Mouse (Mus musculus) testis, adult 2 months (tissue): ENCODE data around the gene AK157302. TPM values are rescaled to one million over a fixed set of nuclear protein-coding genes. Genes with fewer than 3 reads are reported as not detected.

Experiments used
- H3K27ac ChIP-seq: fragments of 200-500 bp; 2 replicates; pipeline ENCODE4 v1.5.1; 2012; ENCODE audit warnings: low read depth, low read length; ENCODE audit not compliant: control insufficient read depth, insufficient read depth
- H3K27me3 ChIP-seq: fragments of 200-500 bp; 2 replicates; pipeline ENCODE4 v1.6.1; 2012; ENCODE audit warnings: mild to moderate bottlenecking, low read length, moderate library complexity; ENCODE audit not compliant: control insufficient read depth, insufficient read depth
- H3K36me3 ChIP-seq: fragments of 200-500 bp; 2 replicates; pipeline ENCODE4 v1.6.1; 2012; ENCODE audit warnings: mild to moderate bottlenecking, low read length; ENCODE audit not compliant: control insufficient read depth, insufficient read depth
- H3K4me1 ChIP-seq: fragments of 200-500 bp; 2 replicates; pipeline ENCODE4 v1.6.1; 2012; ENCODE audit warnings: low read length; ENCODE audit not compliant: control insufficient read depth, insufficient read depth
- H3K4me3 ChIP-seq: fragments of 200-500 bp; 2 replicates; pipeline ENCODE4 v1.5.1; 2012; ENCODE audit warnings: low read depth, mild to moderate bottlenecking, low read length, moderate library complexity, mixed read lengths; ENCODE audit not compliant: control insufficient read depth
- CTCF ChIP-seq: fragments of 200-500 bp; IDR thresholded peaks from 2 replicates; pipeline ENCODE4 v1.5.1; 2012; ENCODE audit warnings: low read depth, mild to moderate bottlenecking, inconsistent platforms, low read length, moderate library complexity; ENCODE audit not compliant: control insufficient read depth, insufficient read depth, insufficient replicate concordance
- POLR2A ChIP-seq: fragments of 200-500 bp; IDR thresholded peaks from 2 replicates; pipeline ENCODE4 v1.6.1; 2012; ENCODE audit warnings: low read depth, mild to moderate bottlenecking, inconsistent platforms, low read length, moderate library complexity; ENCODE audit not compliant: control insufficient read depth
- polyA plus RNA-seq: library from polyadenylated mRNA; depleted of rRNA; stranded (reverse); fragments of >200 nt; gene quantifications from 2 replicates; pipeline ENCODE4 v1.2.3, GENCODE M21; 2012; rRNA removed

Gene AK157302
- polyA plus RNA-seq, 1 experiment = 3.2 TPM

- Histone ChIP-seq H3K27me3 (no peaks in the 10 kb centered on the region), H3K4me1 (peaks cover 2% of the 10 kb centered on the region; the same call in 1 of the 2 replicates), H3K4me3 (no peak overlapping the region), H3K27ac (no peak overlapping the region), H3K36me3 (no peaks in the 10 kb centered on the region)
- no peak for TF ChIP-seq CTCF
- no peak for TF ChIP-seq POLR2A
These were observed 7.3 kb downstream of the AK157302 start for GRCm38 (mm10) chr13:21502296-21502695.

- Histone ChIP-seq H3K27me3 (no peaks in the 10 kb centered on the region), H3K4me1 (no peaks in the 10 kb centered on the region; the same call in 1 of the 2 replicates), H3K27ac (peak overlapping the region; percentile 98), H3K4me3 (peak overlapping the region; percentile 96), H3K36me3 (no peaks in the 10 kb centered on the region)
- TF ChIP-seq CTCF (no peak), POLR2A (peak; percentile 74; the same call in 1 of the 2 replicates)
These were observed 11.2 kb downstream of the AK157302 start for GRCm38 (mm10) chr13:21506221-21506649.

GRCm38 (mm10) chr13:21530136-21530535 is 35.1 kb downstream of the AK157302 start:
- no peaks in the 10 kb centered on the region for H3K36me3 ChIP-seq
- no peak overlapping the region for H3K4me3 ChIP-seq
- no peaks in the 10 kb centered on the region for H3K27me3 ChIP-seq
- H3K4me1 ChIP-seq = peaks cover 4% of the 10 kb centered on the region; the same call in 1 of the 2 replicates
- no peak for TF ChIP-seq CTCF
- TF ChIP-seq POLR2A = no peak
- no peak overlapping the region for H3K27ac ChIP-seq

DNA sequence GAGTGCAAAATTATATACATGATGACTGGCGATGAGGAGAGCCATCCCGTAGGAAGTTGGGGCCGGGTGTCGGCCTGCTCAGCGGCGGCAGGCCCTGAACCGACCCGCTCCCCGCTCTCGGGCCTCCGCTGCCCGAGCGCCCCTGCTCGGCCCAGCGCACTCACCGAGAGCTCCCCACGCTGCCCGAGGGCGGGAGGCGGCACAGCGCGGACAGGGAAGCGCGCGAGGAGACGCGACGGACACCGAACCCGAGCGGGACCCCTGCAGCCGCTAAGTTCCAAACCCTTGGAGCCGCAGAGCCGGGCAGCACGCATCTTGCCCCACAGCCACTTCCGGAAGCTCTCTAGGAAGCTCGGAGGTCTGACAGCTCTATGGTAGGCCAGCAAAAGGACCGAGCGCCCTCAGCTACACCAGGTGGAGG is 35.8 kb downstream of the AK157302 start, which contains the start of gene Zkscan8:
TSS of gene Zkscan8 (minus strand) at position 340 of the 421 bp plus-strand sequence.
- Histone ChIP-seq H3K4me1 (peaks cover 4% of the 10 kb centered on the region; the same call in 1 of the 2 replicates), H3K27me3 (no peaks in the 10 kb centered on the region), H3K27ac (peak within 1 kb of the TSS; percentile 94), H3K36me3 (no peaks in the 10 kb centered on the region), H3K4me3 (peak within 1 kb of the TSS; percentile 99)
- TF ChIP-seq POLR2A (peak; percentile 76), CTCF (no peak)

GRCm38 (mm10) chr13:21542708-21543107 is 47.7 kb downstream of the AK157302 start, which contains the start of gene Olfr1366:
Olfr1366 (minus strand) TSS chr13:21542808.
- TF ChIP-seq CTCF (no peak), POLR2A (no peak)
- H3K4me1 ChIP-seq = no peaks in the 10 kb centered on the region
- H3K4me3 ChIP-seq = no peak within 1 kb of the TSS
- H3K36me3 ChIP-seq = no peaks in the 10 kb centered on the region
- no peaks in the 10 kb centered on the region for H3K27me3 ChIP-seq
- no peak within 1 kb of the TSS for H3K27ac ChIP-seq

Other genes with a start within 250 kb of the AK157302 start
- 0.63 TPM in 1 of 2 replicates, not detected in the other for gene Gpx5, start 202.5 kb upstream of the AK157302 start, polyA plus RNA-seq
- gene Gpx6, start 183.1 kb upstream of the AK157302 start, polyA plus RNA-seq = 73.9 and 120 TPM in 2 replicates
- gene Olfr1367, start 148.3 kb upstream of the AK157302 start, polyA plus RNA-seq = not detected in 2 replicates
- gene Zscan12, start 132.4 kb upstream of the AK157302 start, polyA plus RNA-seq = 14.6 and 15.3 TPM in 2 replicates
- gene Zkscan3, start 92.5 kb upstream of the AK157302 start, polyA plus RNA-seq = 9.3 and 10.2 TPM in 2 replicates
- 5.2 and 5.5 TPM in 2 replicates for gene Pgbd1, start 54.2 kb upstream of the AK157302 start, polyA plus RNA-seq
- 4.9 and 5.2 TPM in 2 replicates for gene Zscan26, start 41.5 kb upstream of the AK157302 start, polyA plus RNA-seq
- gene Nkapl, start 26.7 kb upstream of the AK157302 start, polyA plus RNA-seq = 32.4 and 38.1 TPM in 2 replicates
- gene Zkscan4, start 16.3 kb upstream of the AK157302 start, polyA plus RNA-seq = 0.18 and 0.23 TPM in 2 replicates
- not detected in 2 replicates for gene Gm10065, start 15.8 kb upstream of the AK157302 start, polyA plus RNA-seq
- 6.4 and 6.6 TPM in 2 replicates for gene Gm11273, start 6.2 kb downstream of the AK157302 start, polyA plus RNA-seq
- 1.3 and 1.7 TPM in 2 replicates for gene Zkscan8, start 35.9 kb downstream of the AK157302 start, polyA plus RNA-seq
- not detected in 2 replicates for gene Olfr1366, start 47.6 kb downstream of the AK157302 start, polyA plus RNA-seq
- not detected in 2 replicates for gene Olfr1535, start 64.7 kb downstream of the AK157302 start, polyA plus RNA-seq
- not detected in 2 replicates for gene Olfr1364, start 86.5 kb downstream of the AK157302 start, polyA plus RNA-seq
- gene Olfr1362, start 118.8 kb downstream of the AK157302 start, polyA plus RNA-seq = not detected in 2 replicates
- gene Olfr11, start 147.3 kb downstream of the AK157302 start, polyA plus RNA-seq = 0.04 TPM in 1 of 2 replicates, not detected in the other
- gene Olfr1361, start 168.2 kb downstream of the AK157302 start, polyA plus RNA-seq = 0.19 TPM in 1 of 2 replicates, not detected in the other
- gene Olfr1360, start 182.2 kb downstream of the AK157302 start, polyA plus RNA-seq = 0.07 TPM in 1 of 2 replicates, not detected in the other
- gene Olfr1359, start 202.9 kb downstream of the AK157302 start, polyA plus RNA-seq = 0.35 and 0.38 TPM in 2 replicates
- 3.2 and 3.6 TPM in 2 replicates for gene Hist1h2bl, start 220.9 kb downstream of the AK157302 start, polyA plus RNA-seq
- gene Hist1h2ai, start 221.2 kb downstream of the AK157302 start, polyA plus RNA-seq = 2.0 and 6.1 TPM in 2 replicates
- 14.7 and 20.5 TPM in 2 replicates for gene Hist1h3h, start 222.4 kb downstream of the AK157302 start, polyA plus RNA-seq
- 6.1 and 6.2 TPM in 2 replicates for gene Hist1h2bm, start 226.8 kb downstream of the AK157302 start, polyA plus RNA-seq
- 6.1 and 7.6 TPM in 2 replicates for gene Hist1h4j, start 239.8 kb downstream of the AK157302 start, polyA plus RNA-seq